Mouse (Mus musculus) hindbrain, embryonic 10.5 days (tissue): ENCODE measurements at regions not wholly inside any gene's neighbourhood (a gene's known extent, or its start where the extent isn't known, plus 50 kb on each side); places are given as distances from the start of the nearest gene placed in this dataset.

Experiments
- DNase-seq: peaks from one replicate; pipeline ENCODE4 v3.0.0-alpha.2; 2017; ENCODE audit warnings: low spot score
- H3K27ac ChIP-seq: fragments of 300-500 bp; sonication (generic); 2 replicates; pipeline ENCODE4 v1.5.1; 2016; ENCODE audit warnings: mild to moderate bottlenecking, moderate library complexity
- H3K27me3 ChIP-seq: fragments of 300-500 bp; sonication (generic); 2 replicates; pipeline ENCODE4 v1.6.1; 2016; ENCODE audit warnings: mild to moderate bottlenecking; ENCODE audit not compliant: poor library complexity, insufficient read depth, severe bottlenecking
- H3K36me3 ChIP-seq: fragments of 300-500 bp; sonication (generic); 2 replicates; pipeline ENCODE4 v1.6.1; 2016; ENCODE audit warnings: mild to moderate bottlenecking, moderate library complexity
- H3K4me1 ChIP-seq: fragments of 300-500 bp; sonication (generic); replicated peaks from 2 replicates; pipeline ENCODE4 v1.6.1; 2016; ENCODE audit warnings: mild to moderate bottlenecking
- H3K4me3 ChIP-seq: fragments of 300-500 bp; sonication (generic); 2 replicates; pipeline ENCODE4 v1.5.1; 2016; ENCODE audit warnings: mild to moderate bottlenecking, moderate library complexity
- H3K9me3 ChIP-seq: fragments of 300-500 bp; sonication (generic); 2 replicates; pipeline ENCODE4 v1.6.1; 2016; ENCODE audit warnings: mild to moderate bottlenecking, moderate library complexity
- WGBS: fragments of 180-500 bp; shearing (Covaris S2); methylation state at CpG from one replicate; pipeline ENCODE4 v1.1.7; 2016; 5-methylcytosine and 5-hydroxymethylcytosine counted together

DNA sequence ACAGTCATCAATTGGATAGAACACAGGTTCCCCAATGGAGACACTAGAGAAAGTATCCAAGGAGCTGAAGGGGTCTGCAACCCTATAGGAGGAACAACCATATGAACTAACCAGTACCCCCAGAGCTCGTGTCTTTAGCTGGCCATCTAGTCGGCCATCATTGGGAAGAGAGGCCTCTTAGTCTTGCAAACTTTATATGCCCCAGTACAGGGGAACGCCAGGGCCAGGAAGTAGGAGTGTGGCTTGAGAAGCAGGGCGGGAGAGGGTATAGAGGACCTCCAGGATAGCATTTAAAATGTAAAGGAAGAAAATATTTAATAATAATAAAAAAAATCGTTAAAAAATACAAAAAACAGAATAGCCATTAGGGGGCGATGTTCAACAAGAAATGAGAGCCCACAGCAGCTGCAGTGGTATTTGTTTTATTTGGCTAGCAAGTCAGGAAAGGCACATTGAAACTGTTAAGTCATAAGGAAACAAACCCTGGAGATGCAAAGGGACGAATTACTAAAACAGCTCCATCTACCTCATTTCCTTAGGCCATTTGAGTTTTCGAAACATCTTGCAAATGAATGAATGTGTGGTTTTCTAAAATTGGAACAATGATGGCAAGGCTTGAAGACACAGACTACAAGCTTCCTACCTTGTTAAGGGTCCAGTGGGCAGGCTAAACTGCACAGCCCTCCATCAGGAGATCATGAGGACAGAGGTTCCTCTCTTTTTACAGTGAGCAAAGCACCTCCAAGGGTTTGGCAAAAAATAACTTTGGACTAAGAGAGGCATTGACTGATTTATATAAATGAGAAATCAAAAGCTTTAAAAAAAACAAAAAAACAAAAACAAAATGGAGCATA, 350.7 kb upstream of the Rasa1 start:
- DNase-seq: peak; percentile 3
- Histone ChIP-seq H3K36me3 (no peaks in the 10 kb centered on the region), H3K4me3 (no peak overlapping the region), H3K4me1 (no peaks in the 10 kb centered on the region), H3K27me3 (no peaks in the 10 kb centered on the region), H3K27ac (no peak overlapping the region), H3K9me3 (no peaks in the 10 kb centered on the region)
- 33% methylated on average over 8 of the region's 8 CpGs for WGBS

GRCm38 (mm10) chr13:85629506-85630175, 340.7 kb upstream of the Rasa1 start:
- H3K4me3 ChIP-seq: no peak overlapping the region
- no peaks in the 10 kb centered on the region for H3K4me1 ChIP-seq
- H3K9me3 ChIP-seq: no peaks in the 10 kb centered on the region
- DNase-seq: no peak
- H3K36me3 ChIP-seq: no peaks in the 10 kb centered on the region
- WGBS: 89% methylated on average over 4 of the region's 4 CpGs
- no peak overlapping the region for H3K27ac ChIP-seq
- no peaks in the 10 kb centered on the region for H3K27me3 ChIP-seq
